Mouse (Mus musculus) lung, adult 18-20 months (tissue): ENCODE data around the gene Tgfbi.

ENCODE experiments used
- DNase-seq, 2 experiments: peaks; one replicate each; pipeline ENCODE4 v3.0.0; 2022; ENCODE audit warnings: mixed read lengths in 2 of 2

The Tgfbi gene

DNA sequence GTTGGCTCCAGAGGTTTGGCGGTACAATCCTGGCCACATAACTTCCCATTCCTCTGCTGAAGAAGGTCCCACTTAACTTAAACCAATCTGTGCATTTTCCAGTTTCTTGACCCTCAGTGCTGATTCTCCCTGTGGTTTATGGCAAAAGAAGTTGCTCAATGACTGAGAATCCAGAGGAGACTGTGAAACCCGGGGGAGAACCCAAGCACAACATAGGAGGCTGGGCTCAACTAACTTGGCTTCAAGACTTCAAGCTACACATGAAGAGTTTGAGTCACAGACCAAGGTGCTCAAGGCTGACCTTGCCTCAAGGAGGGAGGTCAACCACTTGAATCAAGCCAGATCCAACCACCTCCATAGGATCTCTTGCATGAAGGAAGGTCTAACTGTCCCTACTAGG, 9.8 kb upstream of the Tgfbi start:
- no peak for DNase-seq

DNA sequence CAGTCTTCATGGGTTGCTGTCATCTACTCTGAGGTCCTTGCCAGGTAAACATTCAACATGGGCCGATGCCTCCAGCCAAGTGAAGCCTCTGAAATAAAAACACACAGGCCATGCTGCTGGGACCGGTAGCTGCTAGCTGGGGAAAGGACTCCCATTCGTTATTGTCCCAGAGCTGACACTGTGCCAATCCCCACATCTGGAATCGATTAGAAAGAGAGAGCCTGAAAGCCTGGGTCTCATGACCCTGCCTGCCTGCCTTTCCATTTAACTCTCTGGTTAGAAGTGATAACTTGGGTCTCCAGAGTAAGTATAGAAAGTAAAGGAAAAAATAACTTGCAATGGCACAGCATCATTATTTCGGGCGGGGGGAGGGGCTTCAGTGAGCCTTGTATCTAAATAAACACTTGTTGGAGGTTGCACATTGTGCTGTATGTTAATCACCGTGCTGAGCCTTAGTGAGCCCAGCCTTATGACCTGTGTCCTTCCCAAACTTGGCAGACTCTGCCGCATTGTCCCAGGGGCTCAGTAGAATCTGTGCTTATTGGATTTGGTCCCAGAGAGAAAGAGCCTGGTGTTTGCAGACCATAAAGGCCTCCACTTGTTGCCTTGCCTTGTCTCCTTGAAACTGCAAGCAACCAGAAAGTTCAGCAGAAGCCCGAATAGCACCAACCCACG, 9.0 kb upstream of the Tgfbi start:
- peak; percentile 32 to 34 for DNase-seq

DNA sequence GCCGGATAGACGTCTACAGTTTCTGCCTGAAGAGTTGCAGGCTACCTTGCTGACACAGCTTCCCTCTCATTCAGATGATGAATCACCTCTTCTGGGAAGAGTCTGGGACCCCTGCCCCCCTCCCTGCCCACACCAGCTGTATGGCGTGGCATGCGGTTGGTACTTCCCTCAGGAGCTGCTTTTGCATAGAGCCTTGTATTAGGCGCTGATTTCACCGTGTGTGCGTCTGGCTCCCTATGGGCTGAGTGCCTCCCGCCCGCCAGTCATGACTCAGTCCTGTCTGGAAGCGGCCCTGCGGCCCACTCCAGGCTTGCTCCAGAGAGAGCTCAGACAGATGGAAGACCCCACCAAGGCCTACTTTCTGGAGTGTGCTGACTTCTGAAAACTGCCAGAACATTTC, 8.1 kb upstream of the Tgfbi start:
- peak; percentile 22 to 29 for DNase-seq

DNA sequence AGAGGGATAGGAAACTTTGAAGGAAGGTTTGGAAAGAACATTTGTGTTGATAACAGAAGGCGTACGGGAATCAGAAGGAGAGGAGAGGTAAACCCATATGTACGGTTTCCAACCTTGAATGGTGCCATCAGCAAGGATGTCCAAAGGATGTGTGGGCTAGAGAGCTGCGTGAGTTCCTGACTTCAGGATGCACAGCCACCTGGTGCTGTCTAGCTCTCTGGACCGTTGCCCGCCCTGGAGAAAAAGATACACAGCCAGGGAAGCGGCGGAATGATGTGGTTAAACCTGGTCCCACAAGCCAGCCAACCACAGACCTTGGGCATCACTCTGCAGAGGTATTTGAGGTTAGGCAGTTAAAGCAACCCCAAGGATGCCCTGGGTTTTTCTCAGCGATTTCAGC, 3.8 kb upstream of the Tgfbi start:
- DNase-seq: no peak

DNA sequence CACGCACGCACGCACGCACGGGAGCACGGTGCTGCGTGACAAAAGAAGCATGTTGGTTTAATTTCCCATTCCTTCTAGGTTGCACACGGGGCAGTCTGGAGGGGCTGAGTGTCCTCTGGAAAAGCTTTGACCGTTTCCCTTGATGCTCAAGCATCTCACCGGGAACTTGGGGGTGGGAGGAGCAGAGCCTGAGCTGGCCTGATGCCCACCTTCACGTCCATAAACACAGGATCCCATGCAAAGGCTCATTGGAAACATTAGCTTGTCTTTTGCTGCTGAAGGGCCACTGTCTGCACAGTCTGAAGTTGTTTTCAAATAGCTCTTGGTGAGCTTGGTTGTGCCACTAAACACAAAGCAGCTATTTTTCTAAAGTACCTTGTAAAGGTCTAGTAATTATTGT, 2.6 kb upstream of the Tgfbi start:
- DNase-seq: no peak

DNA sequence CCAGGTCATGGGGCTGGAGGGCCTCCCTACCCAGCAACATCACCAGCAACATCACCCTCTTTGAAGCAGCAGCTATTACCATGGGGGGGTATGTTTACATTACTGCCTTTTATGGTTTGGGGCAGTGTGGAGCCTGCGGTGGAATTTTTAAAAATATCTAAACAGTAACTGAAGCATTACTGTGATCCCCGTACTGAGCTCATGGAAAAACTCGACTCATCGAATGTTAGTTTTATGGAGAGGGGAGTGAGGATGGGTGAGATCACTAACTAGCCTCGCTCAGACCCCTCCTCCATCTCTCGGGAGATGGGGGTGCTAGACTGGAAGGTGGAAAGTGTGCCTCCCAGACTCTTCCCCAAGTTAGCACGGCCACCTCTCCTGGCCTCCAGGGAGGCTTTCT, 2.1 kb upstream of the Tgfbi start:
- no peak for DNase-seq

DNA sequence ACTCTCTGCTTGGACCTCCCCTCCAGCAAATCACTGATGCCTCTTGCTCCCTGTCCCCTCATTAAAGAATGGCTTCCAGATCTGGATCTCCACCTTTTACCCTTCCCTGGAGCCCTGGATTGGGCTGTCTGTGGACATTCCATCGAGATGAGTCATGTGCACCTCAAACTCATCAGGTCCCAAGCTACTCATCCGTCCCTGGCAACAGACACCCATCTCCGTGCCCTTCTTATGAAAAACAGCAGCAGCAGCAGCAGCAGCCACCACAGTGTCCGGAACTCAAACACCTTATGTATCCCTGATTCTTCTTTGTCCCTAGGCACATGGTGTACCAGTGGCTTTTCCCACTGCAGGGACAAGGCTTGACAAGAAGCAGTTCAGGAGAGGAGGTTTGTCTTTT, 1.5 kb upstream of the Tgfbi start:
- DNase-seq: no peak

DNA sequence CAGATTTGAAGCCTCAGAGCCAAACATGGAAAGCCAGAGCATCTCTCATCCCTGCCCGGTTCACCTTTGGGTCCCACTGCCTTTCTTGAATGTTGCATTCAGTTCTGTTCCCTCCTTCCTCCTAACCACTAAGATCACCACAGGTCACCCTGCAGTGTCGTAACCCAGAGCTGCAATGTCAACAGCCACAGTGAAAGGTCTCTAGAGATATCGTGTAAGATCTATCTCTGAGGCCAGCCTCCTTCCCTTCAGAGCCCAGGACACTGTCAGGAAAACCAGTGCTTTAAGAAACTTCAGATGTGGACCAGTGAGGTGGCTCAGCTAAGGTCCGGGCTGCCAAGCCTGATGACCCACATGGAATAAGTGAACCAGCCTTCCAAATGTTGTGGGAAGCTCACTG, 1.8 kb downstream of the Tgfbi start:
- DNase-seq: no peak

DNA sequence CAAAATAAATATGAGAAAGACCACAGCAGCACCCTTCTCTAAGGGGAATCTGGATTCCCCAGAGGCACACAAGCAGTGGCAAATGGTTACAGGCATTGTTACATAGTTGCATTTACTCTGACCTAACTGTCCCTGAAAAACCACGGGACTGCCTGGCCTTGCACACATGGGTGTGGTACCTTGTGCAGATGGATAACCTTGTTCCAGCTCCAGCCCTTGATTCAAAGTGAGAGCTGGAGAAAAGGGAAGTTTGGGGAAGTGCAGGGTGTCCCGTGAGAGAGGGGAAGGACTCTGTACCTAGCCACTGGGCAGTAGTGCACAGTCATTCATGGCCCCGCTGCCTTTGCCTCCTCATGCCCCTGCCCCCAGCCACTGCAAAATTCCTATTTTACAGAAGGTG, 2.4 kb downstream of the Tgfbi start:
- DNase-seq: peak in 1 of 2 experiments; percentile 32

DNA sequence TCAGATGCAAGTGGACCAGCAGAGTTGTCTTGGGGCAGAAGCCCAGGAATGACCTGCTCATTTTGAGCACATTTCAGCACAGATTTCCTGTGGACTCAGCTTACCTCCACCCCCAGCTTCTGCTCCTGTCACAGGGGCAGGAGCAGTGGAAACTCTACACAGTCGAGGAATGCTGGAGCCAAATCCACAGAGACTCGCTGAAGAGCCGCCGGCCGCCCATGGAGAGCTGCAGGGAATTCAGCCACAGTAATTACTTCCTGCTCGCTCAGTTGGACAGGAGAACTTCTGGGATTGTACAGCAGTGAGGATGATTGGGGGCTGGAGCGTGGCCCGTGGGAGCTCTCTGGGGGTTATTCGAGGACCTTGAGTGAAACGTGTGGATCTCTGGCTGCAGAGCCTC, 3.0 kb downstream of the Tgfbi start:
- DNase-seq: no peak

DNA sequence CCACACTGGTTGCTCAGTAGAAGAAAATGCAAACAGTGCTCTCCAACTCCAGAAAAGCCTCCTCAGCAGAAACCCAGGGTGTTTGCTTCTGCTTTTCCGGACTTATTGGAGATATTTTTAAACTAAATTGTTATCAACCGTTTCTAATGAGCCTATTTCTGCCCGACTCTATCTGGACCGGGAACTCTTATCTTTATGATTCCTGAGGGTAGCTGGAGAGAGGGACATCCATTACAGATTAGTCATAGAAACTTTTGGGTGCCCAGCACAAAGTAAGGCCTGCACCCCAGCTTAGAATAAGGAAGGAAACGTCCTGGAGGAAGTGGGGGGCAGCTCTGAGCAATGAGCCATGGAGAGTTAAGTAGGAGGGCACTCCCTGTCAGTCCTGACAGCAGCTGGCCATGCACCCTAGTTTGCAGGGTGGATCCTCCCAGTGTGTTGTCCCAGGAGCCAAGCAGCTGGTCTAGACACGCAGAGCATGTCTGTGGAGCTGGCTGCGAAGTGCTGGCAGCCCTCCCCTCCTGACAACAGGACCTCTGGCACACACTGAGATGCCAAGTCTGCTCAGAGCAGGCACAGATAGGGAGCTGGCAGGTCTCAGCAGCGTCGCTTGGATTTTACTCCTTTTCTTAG, 4.2 kb downstream of the Tgfbi start:
- peak; percentile 35 to 36 for DNase-seq

DNA sequence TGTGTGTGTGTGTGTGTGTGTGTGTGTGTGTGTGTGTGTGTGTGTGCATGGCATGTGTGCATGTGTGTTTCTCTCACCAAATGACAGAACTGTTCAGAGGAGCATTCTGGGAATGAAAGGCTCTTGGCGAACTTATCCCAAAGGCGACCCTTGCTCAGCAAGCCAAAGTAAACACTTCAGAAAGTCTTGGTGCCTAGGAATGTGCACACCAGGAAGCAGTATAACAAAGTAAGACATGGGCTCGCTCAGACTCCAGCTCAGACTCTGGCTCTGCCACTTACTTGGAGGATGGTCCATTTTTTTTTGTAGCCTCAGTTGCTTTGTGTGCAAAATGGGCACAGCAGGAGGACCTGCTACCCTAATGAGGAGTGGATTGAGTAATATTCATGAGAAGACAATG, 5.4 kb downstream of the Tgfbi start:
- DNase-seq: no peak

DNA sequence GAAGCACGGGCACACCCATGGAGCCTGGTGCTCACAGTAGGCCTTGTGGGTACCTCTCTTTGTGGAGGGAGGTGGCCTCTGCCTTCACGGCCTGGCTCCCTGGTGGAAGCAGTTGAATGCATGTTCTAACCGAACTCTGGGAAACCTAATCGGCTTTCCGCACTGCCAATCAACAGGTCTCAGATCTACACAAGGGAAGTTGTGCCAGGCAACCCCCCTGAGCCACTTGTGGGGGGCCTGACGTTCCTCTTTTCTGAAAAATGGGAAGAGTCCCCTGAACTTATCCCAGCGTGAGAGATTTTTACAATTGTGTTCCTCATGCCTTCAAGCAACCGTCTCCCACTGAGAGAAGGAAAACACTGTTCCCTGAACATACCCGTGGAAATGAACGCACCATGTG, 5.9 kb downstream of the Tgfbi start:
- no peak for DNase-seq

DNA sequence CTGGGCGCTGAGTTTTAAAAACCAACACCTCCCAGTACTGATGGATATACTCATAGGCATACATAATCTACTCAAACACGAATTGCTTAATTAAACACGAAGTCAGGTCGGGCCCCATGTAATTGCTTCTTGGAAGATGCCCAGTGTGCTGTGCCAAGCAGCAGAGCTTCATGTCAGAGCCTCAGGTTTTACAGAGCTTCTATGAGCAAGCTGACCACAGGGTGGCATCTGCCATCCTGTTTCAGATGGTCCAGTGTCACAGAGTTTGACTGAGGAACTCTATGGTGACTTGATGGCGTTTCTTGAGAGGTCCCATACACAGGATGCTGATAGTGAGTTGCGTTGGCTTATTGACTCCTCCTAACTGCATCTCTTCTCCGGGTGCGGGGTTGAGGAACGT, 6.5 kb downstream of the Tgfbi start:
- DNase-seq: no peak

DNA sequence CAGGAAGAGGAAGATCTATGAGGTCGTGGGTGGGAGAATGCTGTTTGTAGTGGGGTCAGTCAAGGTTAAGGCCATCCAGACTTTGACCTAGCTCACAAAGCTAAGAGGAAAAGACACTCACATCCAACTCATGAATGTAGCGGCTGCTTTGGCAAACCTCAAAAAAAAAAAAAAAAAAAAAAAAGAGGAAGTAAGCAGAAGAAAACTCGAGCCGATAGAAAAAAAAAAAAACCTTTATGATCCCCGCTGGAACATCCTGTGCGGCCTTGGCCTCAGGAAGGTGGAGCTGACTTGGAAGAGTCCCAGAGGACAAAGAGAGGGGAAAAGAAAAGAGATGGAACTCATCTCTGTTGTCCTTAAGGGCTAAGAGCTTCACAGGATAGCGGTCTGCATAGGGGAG, 7.1 kb downstream of the Tgfbi start:
- DNase-seq: no peak

DNA sequence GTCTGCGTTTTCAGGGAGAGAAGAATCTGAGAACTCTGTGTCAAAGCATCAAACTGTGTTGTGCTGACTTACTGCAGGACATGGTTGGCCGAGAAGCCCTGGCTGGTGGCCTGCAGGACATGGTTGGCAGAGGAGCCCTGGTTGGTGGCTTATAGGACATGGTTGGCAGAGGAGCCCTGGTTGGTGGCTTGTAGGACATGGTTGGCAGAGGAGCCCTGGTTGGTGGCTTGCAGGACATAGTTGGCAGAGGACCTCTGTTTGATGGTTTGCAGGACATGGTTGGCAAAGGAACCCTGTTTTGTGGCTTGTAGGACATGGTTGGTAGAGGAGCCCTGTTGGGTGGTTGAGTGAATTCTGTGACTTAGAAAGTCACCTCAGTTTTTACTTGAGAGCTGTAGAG, 7.9 kb downstream of the Tgfbi start:
- DNase-seq: no peak

DNA sequence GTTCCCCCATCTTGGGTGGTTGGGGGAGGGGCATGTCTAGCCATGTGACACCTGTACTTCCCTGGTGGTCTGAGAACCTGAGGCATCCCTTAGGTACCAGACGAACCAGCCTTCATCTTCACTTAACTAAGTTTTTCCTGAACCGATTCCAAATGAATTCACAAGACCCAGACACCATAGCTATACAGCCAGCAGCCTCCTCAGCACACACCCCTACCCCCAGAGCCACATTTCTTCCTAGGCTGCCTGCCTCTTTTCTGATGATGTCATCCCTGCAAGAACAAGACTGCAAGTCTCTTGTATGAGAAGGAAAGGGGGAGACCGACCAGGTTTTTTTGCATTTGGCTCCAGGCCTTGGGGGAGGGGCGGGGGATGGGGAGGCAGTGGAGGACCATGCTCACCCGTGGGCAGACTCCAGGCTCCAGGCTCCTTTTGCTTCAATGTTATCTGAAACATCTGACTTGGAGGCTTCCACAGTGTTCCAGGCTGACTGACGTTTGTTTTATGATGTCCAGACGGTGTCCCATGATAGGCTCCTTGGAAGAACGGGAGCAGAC, 13.0 kb downstream of the Tgfbi start:
- no peak for DNase-seq

DNA sequence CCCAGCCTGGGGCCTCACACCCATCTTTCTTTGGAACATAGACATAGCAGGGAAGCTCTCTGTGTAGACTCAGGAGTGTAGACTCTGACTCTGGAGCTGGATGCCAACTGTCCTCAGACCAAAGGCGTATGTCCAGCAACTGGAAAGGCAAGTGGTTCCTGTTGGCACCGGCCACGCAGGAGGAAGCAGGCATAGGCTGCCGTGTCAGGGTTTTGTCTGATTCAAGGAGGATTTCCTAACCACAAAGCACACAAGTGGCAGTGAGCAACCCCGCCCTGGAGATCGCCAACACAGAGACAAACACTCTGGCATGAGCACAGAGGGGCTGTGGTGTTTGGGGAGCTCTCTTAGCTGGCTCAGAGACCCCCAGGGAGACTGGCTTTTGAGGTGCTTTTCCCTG, 17.2 kb downstream of the Tgfbi start:
- peak; percentile 64 to 73 for DNase-seq

DNA sequence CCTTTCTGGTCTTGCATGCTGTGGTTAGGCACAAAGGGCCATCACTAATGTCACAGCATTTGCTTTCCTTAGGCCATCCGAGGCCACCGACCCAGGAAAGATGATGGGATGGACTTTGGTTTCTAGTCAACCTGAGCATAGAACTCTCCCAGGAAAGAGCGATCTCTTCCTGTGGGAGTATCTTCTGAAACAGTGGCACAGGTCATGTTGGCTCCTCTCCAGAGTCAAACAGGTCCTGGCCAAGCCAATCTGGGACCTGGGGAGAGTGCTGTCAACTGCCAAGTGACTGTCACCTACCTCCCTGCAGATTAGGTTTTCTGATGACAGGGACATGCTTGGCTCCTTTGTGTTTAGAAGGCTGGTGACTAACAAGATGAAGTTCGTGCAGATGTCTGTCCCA, 20.8 kb downstream of the Tgfbi start:
- DNase-seq: no peak

DNA sequence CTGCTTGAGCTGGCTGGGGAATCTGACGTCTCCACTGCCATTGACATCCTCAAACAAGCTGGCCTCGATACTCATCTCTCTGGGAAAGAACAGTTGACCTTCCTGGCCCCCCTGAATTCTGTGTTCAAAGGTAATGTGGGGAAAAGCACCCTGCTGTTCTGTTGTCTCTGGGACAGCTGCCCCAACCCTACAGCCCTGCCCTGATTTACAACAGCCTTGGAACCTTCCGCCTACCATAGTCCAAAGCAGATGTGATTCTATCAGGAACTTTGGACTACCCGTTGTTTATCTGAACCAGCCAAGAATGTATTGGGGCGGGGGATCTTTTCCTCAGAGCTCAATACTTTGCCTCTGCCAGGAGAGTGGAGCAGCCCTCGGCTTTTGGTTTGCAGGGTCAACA, 21.2 kb downstream of the Tgfbi start:
- DNase-seq: no peak

DNA sequence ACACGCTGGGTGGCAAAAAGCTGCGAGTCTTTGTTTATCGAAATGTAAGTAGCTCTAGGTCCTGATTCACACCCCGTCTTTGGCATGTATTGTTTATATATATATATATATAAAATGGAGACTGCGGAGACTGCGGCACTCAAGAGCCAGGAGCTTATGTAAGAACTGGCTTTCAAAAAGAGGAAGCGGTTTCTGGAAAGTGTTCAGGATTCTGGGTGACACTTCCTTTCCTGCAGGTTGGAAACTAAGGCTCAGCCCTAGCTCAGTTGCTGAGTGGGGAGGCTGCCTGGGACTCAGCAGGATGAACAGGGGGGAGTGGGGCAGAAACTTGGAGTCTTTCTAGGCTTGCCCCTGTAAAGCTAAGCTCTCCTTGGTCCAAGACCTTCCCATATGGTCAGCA, 22.0 kb downstream of the Tgfbi start:
- no peak for DNase-seq

DNA sequence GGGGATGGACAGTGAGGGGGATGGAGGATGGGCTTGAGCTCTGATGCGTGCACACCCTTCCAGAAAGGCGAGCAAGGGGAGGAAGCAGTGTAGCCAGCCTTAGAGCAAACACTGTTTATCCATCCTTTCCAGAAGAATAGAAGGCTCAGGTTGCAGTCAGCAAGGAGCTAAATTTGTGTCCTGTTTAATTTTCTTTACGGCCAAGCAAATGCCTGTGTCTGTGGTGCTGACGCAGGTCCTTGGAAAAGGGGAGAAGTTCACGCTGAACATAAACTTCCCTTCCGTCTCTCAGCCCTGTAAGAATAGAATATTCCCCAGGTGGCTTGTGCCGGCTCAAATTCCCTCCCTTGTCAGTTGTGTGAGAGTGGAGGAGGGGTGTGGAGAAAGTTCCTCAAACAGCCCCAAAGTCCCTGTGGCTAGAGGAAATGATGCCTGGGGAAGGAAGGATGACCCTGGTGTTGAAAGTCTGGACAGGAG, 24.9 kb downstream of the Tgfbi start:
- no peak for DNase-seq

DNA sequence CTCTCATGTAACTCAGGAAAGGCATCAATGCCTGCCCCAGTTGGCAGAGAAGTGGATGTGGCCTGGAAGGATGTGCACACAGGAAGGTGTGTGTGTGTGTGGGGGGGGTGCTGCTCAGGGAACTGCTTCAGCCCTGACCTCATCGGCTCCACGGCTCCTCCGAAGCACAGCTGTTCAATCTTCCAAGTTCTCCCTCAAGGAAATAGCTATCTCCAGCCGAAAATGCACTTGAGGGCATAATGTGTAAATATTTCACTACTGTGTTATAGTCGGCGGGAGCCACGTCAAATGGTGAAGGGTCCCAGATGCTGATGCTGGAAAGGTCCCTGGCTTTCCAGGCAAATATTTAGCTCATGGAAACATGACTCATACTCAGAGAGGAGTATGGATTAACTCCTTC, 25.6 kb downstream of the Tgfbi start:
- DNase-seq: peak; percentile 37 to 56

DNA sequence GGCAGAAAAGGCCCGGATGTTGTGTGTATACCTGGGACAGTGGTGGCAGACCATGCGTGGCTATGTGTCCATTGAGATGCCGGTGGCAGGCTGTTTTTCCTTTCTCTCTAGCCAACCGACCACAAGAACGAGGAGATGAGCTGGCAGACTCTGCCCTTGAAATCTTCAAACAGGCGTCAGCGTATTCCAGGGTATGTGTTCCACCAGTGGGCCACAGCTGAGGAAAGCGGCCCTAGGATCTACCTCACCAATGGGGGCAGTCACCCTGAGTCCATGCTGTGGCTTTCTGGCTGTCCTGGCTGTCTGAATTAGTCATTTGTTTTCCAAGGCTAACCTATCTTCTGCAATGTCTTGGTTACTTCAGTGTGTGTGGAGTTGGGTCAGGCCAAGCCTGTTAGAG, 27.7 kb downstream of the Tgfbi start:
- DNase-seq: no peak

DNA sequence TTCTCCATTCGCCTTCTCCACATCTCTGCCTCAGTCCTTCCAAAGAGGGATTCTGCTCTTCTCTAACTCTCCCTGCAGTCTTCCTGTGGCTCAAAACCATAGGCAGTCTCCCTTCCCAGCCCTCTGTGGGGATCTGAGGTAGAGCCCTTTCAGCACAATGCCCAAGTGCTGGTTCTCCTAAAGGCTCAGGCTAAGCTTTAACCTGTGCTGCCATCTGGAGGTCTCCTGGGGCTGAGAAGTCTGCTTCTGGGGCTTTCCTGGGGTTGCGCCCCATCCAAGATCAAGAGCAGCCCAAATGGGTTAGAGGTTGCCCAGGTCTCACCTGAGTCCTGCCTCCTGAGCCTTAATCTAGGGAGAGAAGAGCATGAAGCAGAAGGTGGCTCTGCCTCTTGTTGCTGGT, 32.4 kb downstream of the Tgfbi start:
- DNase-seq: peak; percentile 38 to 43
